Mouse (Mus musculus) forebrain, embryonic 16.5 days (tissue): ENCODE results near the gene Imp3. TPM values are rescaled to one million over a fixed set of nuclear protein-coding genes. Genes with fewer than 3 reads are reported as not detected.

Experiments used
- ATAC-seq: fragments of 200-750 bp; cut with Nextera tagmentation; 2 replicates; pipeline ENCODE4 v1.8.0; 2017; ENCODE audit warnings: mild to moderate bottlenecking, moderate library complexity
- H3K27ac ChIP-seq: fragments of 300-500 bp; sonication (generic); 2 replicates; pipeline ENCODE4 v1.5.1; 2014; ENCODE audit warnings: low read length, control low read depth
- H3K27me3 ChIP-seq: fragments of 300-500 bp; sonication (generic); replicated peaks from 2 replicates; pipeline ENCODE4 v1.6.1; 2014; ENCODE audit warnings: low read length; ENCODE audit not compliant: control insufficient read depth, insufficient read depth
- H3K36me3 ChIP-seq: fragments of 300-500 bp; sonication (generic); 2 replicates; pipeline ENCODE4 v1.6.1; 2014; ENCODE audit not compliant: control insufficient read depth, insufficient read depth
- H3K4me1 ChIP-seq: fragments of 300-500 bp; sonication (generic); replicated peaks from 2 replicates; pipeline ENCODE4 v1.6.1; 2014; ENCODE audit warnings: low read length; ENCODE audit not compliant: control insufficient read depth, insufficient read depth
- H3K4me2 ChIP-seq: fragments of 300-500 bp; sonication (generic); 2 replicates; pipeline ENCODE4 v1.6.1; 2014; ENCODE audit warnings: mild to moderate bottlenecking, low read length, control low read depth
- H3K4me3 ChIP-seq: fragments of 300-500 bp; sonication (generic); replicated peaks from 2 replicates; pipeline ENCODE4 v1.5.1; 2014; ENCODE audit warnings: mild to moderate bottlenecking, low read length, control low read depth
- H3K9ac ChIP-seq: fragments of 300-500 bp; sonication (generic); replicated peaks from 2 replicates; pipeline ENCODE4 v1.6.1; 2014; ENCODE audit warnings: low read depth, low read length, control low read depth
- H3K9me3 ChIP-seq: fragments of 300-500 bp; sonication (generic); 2 replicates; pipeline ENCODE4 v1.6.1; 2016; ENCODE audit warnings: low read length; ENCODE audit not compliant: control insufficient read depth
- WGBS: fragments of 180-500 bp; shearing (Covaris S2); extraction: QIAGEN DNeasy Blood & Tissue Kit; methylation state at CpG from one replicate; pipeline ENCODE4 v1.1.7; 2014; 5-methylcytosine and 5-hydroxymethylcytosine counted together
- polyA plus RNA-seq: library from polyadenylated mRNA; unstranded; fragments of >200 nt; fragmentation: Nextera tagmentation; extraction: Ambion mirVana; gene quantifications from 2 replicates; pipeline ENCODE4 v1.2.1, GENCODE M21; 2015

Imp3 gene
- polyA plus RNA-seq = 79.4 and 81.1 TPM in 2 replicates

DNA sequence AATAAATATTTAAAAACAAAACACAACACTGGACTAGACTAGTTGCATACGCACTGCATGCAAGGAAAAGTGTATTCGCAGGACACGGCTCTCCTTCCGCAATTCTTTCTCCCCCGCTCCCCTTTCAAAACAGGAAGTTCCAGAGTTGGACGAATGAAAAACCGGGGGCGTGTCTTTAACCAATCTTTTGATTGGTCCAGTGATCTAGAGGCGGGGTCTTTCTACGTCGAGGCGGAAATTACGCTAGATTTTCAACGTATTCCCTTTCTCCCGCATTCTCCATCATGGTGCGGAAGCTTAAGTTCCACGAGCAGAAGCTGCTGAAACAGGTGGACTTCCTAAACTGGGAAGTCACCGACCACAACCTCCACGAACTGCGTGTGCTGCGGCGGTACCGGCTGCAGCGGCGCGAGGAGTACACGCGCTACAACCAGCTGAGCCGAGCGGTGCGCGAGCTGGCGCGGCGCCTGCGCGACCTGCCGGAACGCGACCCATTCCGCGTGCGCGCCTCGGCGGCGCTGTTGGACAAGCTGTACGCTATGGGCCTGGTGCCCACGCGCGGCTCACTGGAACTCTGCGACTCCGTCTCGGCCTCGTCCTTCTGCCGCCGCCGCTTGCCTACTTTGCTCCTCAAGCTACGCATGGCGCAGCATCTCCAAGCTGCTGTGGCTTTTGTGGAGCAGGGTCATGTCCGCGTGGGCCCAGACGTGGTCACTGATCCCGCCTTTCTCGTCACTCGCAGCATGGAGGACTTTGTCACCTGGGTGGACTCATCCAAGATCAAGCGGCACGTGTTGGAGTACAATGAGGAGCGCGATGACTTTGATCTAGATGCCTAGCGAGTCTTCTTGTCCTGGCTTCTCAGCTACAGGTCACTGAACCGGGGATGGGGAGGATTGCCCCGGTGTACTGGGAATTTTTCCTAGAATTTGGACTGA, at the start of gene Imp3:
Gene Imp3, plus strand, starts transcription at position 253 of the 938 bp plus-strand sequence.
- Histone ChIP-seq H3K27me3 (no peaks in the 10 kb centered on the region), H3K27ac (peak within 1 kb of the TSS; percentile 91), H3K36me3 (no peaks in the 10 kb centered on the region), H3K9me3 (no peaks in the 10 kb centered on the region), H3K4me2 (peak within 1 kb of the TSS; percentile 86), H3K9ac (peak within 1 kb of the TSS; percentile 69), H3K4me3 (peak within 1 kb of the TSS; percentile 66), H3K4me1 (peaks cover 15% of the 10 kb centered on the region)
- ATAC-seq = peak; percentile 96
- under 1% methylated on average over 73 of the region's 73 CpGs for WGBS

DNA sequence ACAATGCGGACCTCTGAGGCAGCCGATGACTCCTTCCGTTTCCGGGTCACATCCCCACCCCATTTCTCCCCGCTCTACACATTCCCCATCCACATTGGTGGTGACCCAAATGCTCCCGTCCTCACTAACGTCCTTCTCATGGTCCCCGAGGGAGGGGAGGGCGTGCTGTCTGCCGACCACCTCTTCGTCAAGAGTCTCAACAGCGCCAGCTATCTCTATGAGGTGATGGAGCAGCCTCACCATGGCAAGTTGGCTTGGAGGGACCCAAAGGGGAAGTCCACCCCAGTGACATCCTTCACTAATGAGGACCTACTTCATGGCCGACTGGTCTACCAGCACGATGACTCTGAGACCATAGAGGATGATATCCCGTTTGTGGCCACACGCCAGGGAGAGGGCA, 49.7 kb upstream of the Imp3 start:
- Histone ChIP-seq H3K27ac (no peak overlapping the region), H3K27me3 (no peaks in the 10 kb centered on the region), H3K4me2 (no peak overlapping the region), H3K4me1 (peaks cover 7% of the 10 kb centered on the region), H3K9me3 (no peaks in the 10 kb centered on the region), H3K36me3 (no peaks in the 10 kb centered on the region), H3K4me3 (no peak overlapping the region), H3K9ac (no peak overlapping the region)
- WGBS = 92% methylated on average over 16 of the region's 16 CpGs
- no peak for ATAC-seq

DNA sequence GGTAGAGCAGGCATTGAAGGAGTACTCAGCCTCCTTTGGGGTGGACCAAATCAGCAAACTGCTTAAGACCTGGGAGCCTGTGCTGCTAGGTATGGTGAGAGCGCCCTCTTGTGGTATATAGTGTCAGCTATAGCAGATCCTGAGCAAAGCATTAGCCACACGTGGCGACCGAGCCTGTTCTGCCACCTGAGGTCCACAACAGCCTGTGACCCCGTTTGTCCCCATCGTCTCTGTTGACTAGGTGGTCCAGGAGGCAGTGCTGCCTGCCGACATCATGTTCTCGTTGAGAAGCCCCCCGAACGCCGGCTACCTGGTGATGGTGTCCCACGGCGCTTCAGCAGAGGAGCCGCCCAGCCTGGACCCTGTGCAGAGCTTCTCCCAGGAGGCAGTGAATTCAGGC, 47.5 kb upstream of the Imp3 start:
- Histone ChIP-seq H3K27ac (no peak overlapping the region), H3K9ac (peak overlapping the region; percentile 59), H3K4me3 (peak overlapping the region; percentile 36), H3K4me1 (peaks cover 7% of the 10 kb centered on the region), H3K9me3 (no peaks in the 10 kb centered on the region), H3K27me3 (no peaks in the 10 kb centered on the region), H3K4me2 (peak overlapping the region; percentile 67), H3K36me3 (no peaks in the 10 kb centered on the region)
- ATAC-seq = peak; percentile 77
- 6% methylated on average over 14 of the region's 14 CpGs for WGBS

DNA sequence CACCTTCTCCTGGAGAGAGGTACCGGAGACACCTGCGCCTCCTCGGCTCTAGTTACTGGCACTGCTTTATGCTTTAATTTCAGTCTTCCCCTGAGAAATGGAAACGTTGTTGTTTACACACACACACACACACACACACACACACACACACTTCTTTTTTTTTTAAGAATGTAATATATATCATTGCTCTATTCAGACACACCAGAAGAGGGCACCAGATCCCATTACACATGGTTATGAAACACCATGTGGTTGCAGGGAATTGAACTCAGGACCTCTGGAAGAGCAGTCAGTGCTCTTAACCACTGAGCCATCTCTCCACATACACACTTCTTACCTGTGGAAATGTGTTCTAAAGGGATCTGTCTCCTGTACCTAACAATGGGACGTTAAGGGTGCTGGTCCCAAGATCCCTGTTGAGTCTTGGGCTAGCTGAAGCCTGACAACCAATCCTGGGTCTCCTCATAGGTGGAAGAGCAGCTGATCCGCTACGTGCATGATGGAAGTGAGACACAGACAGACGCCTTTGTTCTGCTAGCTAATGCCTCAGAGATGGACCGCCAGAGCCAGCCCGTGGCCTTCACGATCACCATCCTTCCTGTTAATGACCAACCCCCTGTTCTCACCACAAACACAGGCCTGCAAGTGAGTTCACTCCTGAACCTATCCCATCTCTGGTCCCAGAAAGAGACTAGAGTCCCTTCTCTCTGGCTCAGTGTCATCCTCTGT, 46.6 kb upstream of the Imp3 start:
- H3K36me3 ChIP-seq = no peaks in the 10 kb centered on the region
- no peaks in the 10 kb centered on the region for H3K9me3 ChIP-seq
- peaks cover 7% of the 10 kb centered on the region for H3K4me1 ChIP-seq
- H3K27ac ChIP-seq = no peak overlapping the region
- ATAC-seq = no peak
- 72% methylated on average over 11 of the region's 11 CpGs for WGBS
- H3K4me3 ChIP-seq = no peak overlapping the region
- H3K4me2 ChIP-seq = no peak overlapping the region; the same call in 1 of the 2 replicates
- H3K9ac ChIP-seq = no peak overlapping the region; the same call in 1 of the 2 replicates
- no peaks in the 10 kb centered on the region for H3K27me3 ChIP-seq

DNA sequence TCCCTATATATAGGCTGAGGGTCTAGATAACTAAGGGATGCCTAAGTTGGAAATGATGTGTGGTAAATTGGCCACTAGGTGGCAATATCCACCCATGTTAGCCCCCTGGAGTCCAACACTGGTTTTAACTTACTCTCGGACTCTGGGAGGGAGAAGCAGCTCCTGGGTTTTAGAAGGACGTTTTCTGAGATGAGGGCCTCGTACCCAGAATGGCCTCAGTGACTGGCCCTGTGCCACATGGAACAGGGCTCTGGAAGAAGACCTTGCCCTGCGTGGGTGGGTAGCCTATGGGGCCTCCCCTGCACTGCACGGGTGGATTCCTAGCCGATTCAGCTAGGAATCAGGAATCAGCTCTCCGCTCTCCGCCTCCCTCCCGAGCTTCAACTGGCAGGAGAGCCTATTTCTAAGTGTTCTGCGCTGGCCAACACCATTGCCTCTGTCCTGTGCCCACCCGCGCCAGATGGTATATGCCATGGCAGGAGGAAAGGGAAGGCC, 45.7 kb upstream of the Imp3 start:
- no peak overlapping the region for H3K27ac ChIP-seq
- no peaks in the 10 kb centered on the region for H3K27me3 ChIP-seq
- no peaks in the 10 kb centered on the region for H3K9me3 ChIP-seq
- peak overlapping the region; percentile 35; the same call in 1 of the 2 replicates for H3K4me2 ChIP-seq
- H3K36me3 ChIP-seq = no peaks in the 10 kb centered on the region
- ATAC-seq = peak; percentile 49
- H3K4me3 ChIP-seq = no peak overlapping the region
- 30% methylated on average over 12 of the region's 12 CpGs for WGBS
- peaks cover 7% of the 10 kb centered on the region for H3K4me1 ChIP-seq
- no peak overlapping the region; the same call in 1 of the 2 replicates for H3K9ac ChIP-seq

DNA sequence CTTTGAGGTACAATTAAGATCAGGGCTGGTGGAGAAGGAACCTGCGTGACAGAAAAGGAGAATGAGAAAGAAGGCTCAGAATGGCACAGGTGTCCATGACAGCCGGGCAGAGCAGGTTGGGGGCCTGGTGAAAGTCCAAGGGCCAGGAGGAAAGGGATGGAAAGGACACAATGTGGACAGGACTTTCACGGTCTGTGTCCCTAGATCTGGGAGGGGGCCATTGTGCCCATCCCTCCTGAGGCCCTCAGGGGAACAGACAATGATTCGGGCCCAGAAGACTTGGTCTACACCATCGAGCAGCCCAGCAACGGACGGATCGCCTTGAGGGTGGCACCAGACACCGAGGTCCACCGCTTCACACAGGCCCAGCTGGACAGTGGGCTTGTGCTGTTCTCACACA, 45.2 kb upstream of the Imp3 start:
- no peak for ATAC-seq
- H3K9ac ChIP-seq = no peak overlapping the region

DNA sequence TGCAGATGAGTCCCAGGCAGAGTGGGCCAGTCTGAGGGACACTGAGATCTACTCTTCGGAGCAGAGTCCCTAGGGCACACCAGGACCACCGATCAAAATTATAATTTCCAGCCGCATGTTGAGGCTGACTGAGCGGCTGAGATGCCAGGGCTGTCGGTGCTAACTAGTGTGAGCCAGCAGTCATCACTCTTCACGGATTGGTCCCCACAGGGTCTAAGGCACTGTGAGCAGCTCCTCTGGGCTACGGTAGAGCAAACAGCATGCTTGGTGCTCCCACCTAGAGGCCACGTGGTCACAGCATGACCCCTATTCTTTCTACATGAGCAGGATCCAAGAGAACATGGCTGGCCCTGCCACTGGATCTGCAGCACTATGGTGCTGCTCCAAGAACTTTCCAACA, 44.0 kb upstream of the Imp3 start:
- no peaks in the 10 kb centered on the region for H3K36me3 ChIP-seq
- H3K4me3 ChIP-seq = no peak overlapping the region
- H3K27ac ChIP-seq = no peak overlapping the region
- no peak for ATAC-seq
- H3K9me3 ChIP-seq = no peaks in the 10 kb centered on the region
- WGBS = 63% methylated on average over 8 of the region's 8 CpGs
- H3K27me3 ChIP-seq = no peaks in the 10 kb centered on the region
- no peak overlapping the region for H3K9ac ChIP-seq
- peaks cover 7% of the 10 kb centered on the region for H3K4me1 ChIP-seq
- no peak overlapping the region for H3K4me2 ChIP-seq

More for the DNA sequence above, 45.2 kb upstream of the Imp3 start:
- peaks cover 7% of the 10 kb centered on the region for H3K4me1 ChIP-seq
- H3K4me2 ChIP-seq = no peak overlapping the region
- H3K36me3 ChIP-seq = no peaks in the 10 kb centered on the region
- H3K4me3 ChIP-seq = no peak overlapping the region
- H3K27me3 ChIP-seq = no peaks in the 10 kb centered on the region
- WGBS = 91% methylated on average over 10 of the region's 10 CpGs
- H3K27ac ChIP-seq = no peak overlapping the region
- H3K9me3 ChIP-seq = no peaks in the 10 kb centered on the region

DNA sequence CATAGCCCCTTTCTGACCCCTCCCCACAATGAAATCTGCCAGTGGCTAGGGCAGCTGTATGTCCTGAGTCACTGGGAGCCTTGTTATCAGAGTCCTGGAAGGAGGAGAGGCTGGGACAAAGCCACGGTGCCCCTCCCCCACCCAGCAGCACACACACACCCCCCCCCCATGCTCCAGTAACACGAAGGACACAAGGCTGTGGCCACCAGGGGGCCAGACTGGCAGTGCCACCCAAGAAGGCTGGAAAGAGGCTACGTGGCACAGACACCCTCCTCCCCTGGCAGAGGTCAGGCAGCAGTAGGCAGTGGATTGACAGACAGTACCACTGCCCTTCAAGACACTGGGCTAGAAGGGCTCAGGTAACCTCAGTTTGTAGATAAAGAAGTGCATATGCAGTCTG, 43.3 kb upstream of the Imp3 start:
- no peak overlapping the region for H3K9ac ChIP-seq
- WGBS = 10% methylated on average over 3 of the region's 3 CpGs

DNA sequence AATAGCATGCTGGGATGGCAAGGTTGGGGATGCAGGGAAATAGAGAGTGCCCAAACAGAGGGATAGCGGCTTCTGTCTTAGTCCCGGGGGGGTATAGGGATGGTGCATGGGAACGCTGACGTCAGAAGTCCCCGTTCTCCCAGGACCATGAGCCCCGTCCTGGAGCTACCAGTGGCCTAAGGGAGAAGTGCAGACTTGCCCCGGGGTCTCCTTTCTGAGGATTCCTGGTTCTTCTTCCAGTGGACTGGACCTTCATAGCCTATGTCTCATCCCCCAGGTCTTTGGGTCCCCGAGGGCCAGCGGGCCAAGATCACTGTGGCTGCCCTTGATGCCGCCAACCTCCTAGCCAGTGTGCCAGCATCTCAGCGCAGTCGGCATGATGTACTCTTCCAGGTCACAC, 40.5 kb upstream of the Imp3 start:
- H3K9ac ChIP-seq = no peak overlapping the region
- 89% methylated on average over 12 of the region's 12 CpGs for WGBS
- no peak for ATAC-seq
- H3K4me1 ChIP-seq = 0 out of 2 replicates have a peak, but pooled peaks cover under 1% of the 10 kb centered on the region
- H3K27ac ChIP-seq = no peak overlapping the region
- no peak overlapping the region for H3K4me2 ChIP-seq
- H3K4me3 ChIP-seq = no peak overlapping the region
- H3K36me3 ChIP-seq = no peaks in the 10 kb centered on the region
- no peaks in the 10 kb centered on the region for H3K27me3 ChIP-seq
- H3K9me3 ChIP-seq = no peaks in the 10 kb centered on the region

More for the DNA sequence above, 43.3 kb upstream of the Imp3 start:
- H3K27ac ChIP-seq = no peak overlapping the region
- no peak overlapping the region for H3K4me3 ChIP-seq
- no peaks in the 10 kb centered on the region for H3K9me3 ChIP-seq
- peaks cover 7% of the 10 kb centered on the region for H3K4me1 ChIP-seq
- no peak for ATAC-seq
- H3K36me3 ChIP-seq = no peaks in the 10 kb centered on the region
- no peaks in the 10 kb centered on the region for H3K27me3 ChIP-seq
- no peak overlapping the region for H3K4me2 ChIP-seq
